Mouse (Mus musculus): ENCODE data around the gene Tmem246. TPM values are rescaled to one million over a fixed set of nuclear protein-coding genes. Genes with fewer than 3 reads are reported as not detected.

The Tmem246 gene
- polyA plus RNA-seq, 1 experiment, result 94.6 TPM

GRCm38 (mm10) chr4:49546026-49546425 lies 51.6 kb downstream of the Tmem246 start:
- DNase-seq, result no peak
- Histone ChIP-seq H3K4me1 (ENCODE audit: control insufficient read depth, insufficient read depth, low read length) (no peaks in the 10 kb centered on the region), H3K4me3 (replicated peaks; ENCODE audit: insufficient read depth, low read depth, low read length) (no peak overlapping the region), H3K27me3 (ENCODE audit: control insufficient read depth, insufficient read depth, low read length) (no peaks in the 10 kb centered on the region), H3K27ac (ENCODE audit: insufficient read depth, low read length) (no peak overlapping the region)
- TF ChIP-seq POLR2A (IDR thresholded peaks at IDR 0.05; ENCODE audit: borderline replicate concordance, insufficient read depth, low read length) (no peak), CTCF (IDR thresholded peaks at IDR 0.05; ENCODE audit: borderline replicate concordance, insufficient read depth, low read depth, low read length) (no peak)
- 90% methylated on average over 2 of the region's 2 CpGs for WGBS

GRCm38 (mm10) chr4:49540966-49541365 lies 56.7 kb downstream of the Tmem246 start:
- 26% methylated on average over 3 of the region's 3 CpGs for WGBS
- H3K4me3 ChIP-seq (replicated peaks; ENCODE audit: insufficient read depth, low read depth, low read length), result no peak overlapping the region
- H3K27ac ChIP-seq (ENCODE audit: insufficient read depth, low read length), result no peak overlapping the region
- TF ChIP-seq POLR2A (IDR thresholded peaks at IDR 0.05; ENCODE audit: borderline replicate concordance, insufficient read depth, low read length) (no peak), CTCF (IDR thresholded peaks at IDR 0.05; ENCODE audit: borderline replicate concordance, insufficient read depth, low read depth, low read length) (no peak)
- no peak for DNase-seq
- H3K4me1 ChIP-seq (ENCODE audit: control insufficient read depth, insufficient read depth, low read length), result no peaks in the 10 kb centered on the region
- no peaks in the 10 kb centered on the region for H3K27me3 ChIP-seq (ENCODE audit: control insufficient read depth, insufficient read depth, low read length)

- Histone ChIP-seq H3K27me3 (ENCODE audit: control insufficient read depth, insufficient read depth, low read length) (no peaks in the 10 kb centered on the region), H3K4me1 (ENCODE audit: control insufficient read depth, insufficient read depth, low read length) (no peaks in the 10 kb centered on the region), H3K27ac (ENCODE audit: insufficient read depth, low read length) (no peak overlapping the region), H3K4me3 (replicated peaks; ENCODE audit: insufficient read depth, low read depth, low read length) (no peak overlapping the region)
- TF ChIP-seq POLR2A (IDR thresholded peaks at IDR 0.05; ENCODE audit: borderline replicate concordance, insufficient read depth, low read length) (no peak), CTCF (IDR thresholded peaks at IDR 0.05; ENCODE audit: borderline replicate concordance, insufficient read depth, low read depth, low read length) (no peak)
- 64% methylated on average over 6 of the region's 6 CpGs for WGBS
- DNase-seq, result no peak
Measured at GRCm38 (mm10) chr4:49539665-49540064, 58.0 kb downstream of the Tmem246 start.

GRCm38 (mm10) chr4:49536671-49537070 lies 61.0 kb downstream of the Tmem246 start:
- no peak overlapping the region for H3K4me3 ChIP-seq (replicated peaks; ENCODE audit: insufficient read depth, low read depth, low read length)
- no peaks in the 10 kb centered on the region for H3K4me1 ChIP-seq (ENCODE audit: control insufficient read depth, insufficient read depth, low read length)
- WGBS, result 89% methylated on average over 4 of the region's 4 CpGs

GRCm38 (mm10) chr4:49535675-49536294 lies 61.9 kb downstream of the Tmem246 start:
- DNase-seq, result no peak
- WGBS, result 89% methylated on average over 4 of the region's 4 CpGs
- TF ChIP-seq CTCF (IDR thresholded peaks at IDR 0.05; ENCODE audit: borderline replicate concordance, insufficient read depth, low read depth, low read length) (no peak), POLR2A (IDR thresholded peaks at IDR 0.05; ENCODE audit: borderline replicate concordance, insufficient read depth, low read length) (no peak)

More at GRCm38 (mm10) chr4:49536671-49537070, 61.0 kb downstream of the Tmem246 start:
- TF ChIP-seq POLR2A (IDR thresholded peaks at IDR 0.05; ENCODE audit: borderline replicate concordance, insufficient read depth, low read length), result no peak
- TF ChIP-seq CTCF (IDR thresholded peaks at IDR 0.05; ENCODE audit: borderline replicate concordance, insufficient read depth, low read depth, low read length), result no peak
- Histone ChIP-seq H3K27ac (ENCODE audit: insufficient read depth, low read length) (no peak overlapping the region), H3K27me3 (ENCODE audit: control insufficient read depth, insufficient read depth, low read length) (no peaks in the 10 kb centered on the region)
- DNase-seq, result no peak

GRCm38 (mm10) chr4:49535036-49535435 lies 62.6 kb downstream of the Tmem246 start:
- 90% methylated on average over 3 of the region's 3 CpGs for WGBS

More at GRCm38 (mm10) chr4:49535675-49536294, 61.9 kb downstream of the Tmem246 start:
- Histone ChIP-seq H3K27ac (ENCODE audit: insufficient read depth, low read length) (no peak overlapping the region), H3K4me3 (replicated peaks; ENCODE audit: insufficient read depth, low read depth, low read length) (no peak overlapping the region), H3K27me3 (ENCODE audit: control insufficient read depth, insufficient read depth, low read length) (no peaks in the 10 kb centered on the region), H3K4me1 (ENCODE audit: control insufficient read depth, insufficient read depth, low read length) (no peaks in the 10 kb centered on the region)

More at GRCm38 (mm10) chr4:49535036-49535435, 62.6 kb downstream of the Tmem246 start:
- H3K4me3 ChIP-seq (replicated peaks; ENCODE audit: insufficient read depth, low read depth, low read length), result no peak overlapping the region
- H3K27ac ChIP-seq (ENCODE audit: insufficient read depth, low read length), result no peak overlapping the region
- TF ChIP-seq CTCF (IDR thresholded peaks at IDR 0.05; ENCODE audit: borderline replicate concordance, insufficient read depth, low read depth, low read length) (no peak), POLR2A (IDR thresholded peaks at IDR 0.05; ENCODE audit: borderline replicate concordance, insufficient read depth, low read length) (no peak)
- H3K27me3 ChIP-seq (ENCODE audit: control insufficient read depth, insufficient read depth, low read length), result no peaks in the 10 kb centered on the region
- no peak for DNase-seq
- H3K4me1 ChIP-seq (ENCODE audit: control insufficient read depth, insufficient read depth, low read length), result no peaks in the 10 kb centered on the region

Other genes starting within 250 kb of the Tmem246 start
- gene Acnat2, start 189.7 kb downstream of the Tmem246 start, polyA plus RNA-seq (2012; rRNA removed), result not detected in 2 replicates
- 0.11 and 0.17 TPM in 2 replicates for gene Acnat1, start 124.0 kb downstream of the Tmem246 start, polyA plus RNA-seq (2012; rRNA removed)
- gene Baat, start 91.3 kb downstream of the Tmem246 start, polyA plus RNA-seq (2012; rRNA removed), result 0.23 and 0.29 TPM in 2 replicates
- 18.4 and 20.0 TPM in 2 replicates for gene Mrpl50, start 76.8 kb downstream of the Tmem246 start, polyA plus RNA-seq (2012; rRNA removed)
- 4.6 and 5.0 TPM in 2 replicates for gene Zfp189, start 76.7 kb downstream of the Tmem246 start, polyA plus RNA-seq (2012; rRNA removed)
- 3.4 and 3.8 TPM in 2 replicates for gene Aldob, start 48.3 kb downstream of the Tmem246 start, polyA plus RNA-seq (2012; rRNA removed)
- gene Rnf20, start 34.1 kb upstream of the Tmem246 start, polyA plus RNA-seq (2012; rRNA removed), result 56.9 and 62.7 TPM in 2 replicates
- gene Ppp3r2, start 84.1 kb upstream of the Tmem246 start, polyA plus RNA-seq (2012; rRNA removed), result 0.20 and 0.30 TPM in 2 replicates
- 11.1 and 11.9 TPM in 2 replicates for gene Grin3a, start 247.9 kb upstream of the Tmem246 start, polyA plus RNA-seq (2012; rRNA removed)